Mouse (Mus musculus) kidney, embryonic 14.5 days (tissue): ENCODE results near the gene Gm20517. TPM values are rescaled to one million over a fixed set of nuclear protein-coding genes. Genes with fewer than 3 reads are reported as not detected.

Experiments
- ATAC-seq: fragments of 200-750 bp; cut with Nextera tagmentation; 2 replicates; pipeline ENCODE4 v1.8.0; 2017; ENCODE audit warnings: moderate number of reproducible peaks, mild to moderate bottlenecking, moderate TSS enrichment, moderate library complexity; ENCODE audit not compliant: low FRiP score, low TSS enrichment
- H3K27ac ChIP-seq: fragments of 300-500 bp; sonication (generic); 2 replicates; pipeline ENCODE4 v1.5.1; 2014; ENCODE audit warnings: low read depth, mild to moderate bottlenecking, low read length, moderate library complexity, mixed read lengths
- H3K27me3 ChIP-seq: fragments of 300-500 bp; sonication (generic); 2 replicates; pipeline ENCODE4 v1.6.1; 2014; ENCODE audit warnings: mild to moderate bottlenecking, low read length; ENCODE audit not compliant: control insufficient read depth, insufficient read depth
- H3K36me3 ChIP-seq: fragments of 300-500 bp; sonication (generic); 2 replicates; pipeline ENCODE4 v1.6.1; 2014; ENCODE audit warnings: low read length, mixed read lengths; ENCODE audit not compliant: control insufficient read depth, insufficient read depth
- H3K4me1 ChIP-seq: fragments of 300-500 bp; sonication (generic); 2 replicates; pipeline ENCODE4 v1.6.1; 2014; ENCODE audit warnings: low read length, mixed read lengths; ENCODE audit not compliant: control insufficient read depth, insufficient read depth
- H3K4me2 ChIP-seq: fragments of 300-500 bp; sonication (generic); replicated peaks from 2 replicates; pipeline ENCODE4 v1.6.1; 2014; ENCODE audit warnings: low read depth, mild to moderate bottlenecking, low read length
- H3K4me3 ChIP-seq: fragments of 300-500 bp; sonication (generic); 2 replicates; pipeline ENCODE4 v1.5.1; 2014; ENCODE audit warnings: mild to moderate bottlenecking, low read length
- H3K9ac ChIP-seq: fragments of 300-500 bp; sonication (generic); 2 replicates; pipeline ENCODE4 v1.6.1; 2014; ENCODE audit warnings: low read depth, mild to moderate bottlenecking, low read length, moderate library complexity
- H3K9me3 ChIP-seq: fragments of 300-500 bp; sonication (generic); 2 replicates; pipeline ENCODE4 v1.6.1; 2016; ENCODE audit warnings: low read length; ENCODE audit not compliant: control insufficient read depth
- WGBS: fragments of 180-500 bp; shearing (Covaris S2); extraction: QIAGEN DNeasy Blood & Tissue Kit; methylation state at CpG from one replicate; pipeline ENCODE4 v1.1.7; 2014; 5-methylcytosine and 5-hydroxymethylcytosine counted together
- polyA plus RNA-seq: library from polyadenylated mRNA; unstranded; fragments of >200 nt; fragmentation: Nextera tagmentation; extraction: Ambion mirVana; gene quantifications from 2 replicates; pipeline ENCODE4 v1.2.1, GENCODE M21; 2014

Gm20517 gene
- polyA plus RNA-seq, 1 experiment from 2014 or later = 4.2 TPM

GRCm38 (mm10) chr17:47600601-47601388 is 10.6 kb upstream of the Gm20517 start:
- peaks cover 24% of the 10 kb centered on the region for H3K4me1 ChIP-seq
- H3K4me2 ChIP-seq = no peak overlapping the region
- no peak overlapping the region for H3K9ac ChIP-seq
- ATAC-seq = no peak
- peaks cover 92% of the 10 kb centered on the region for H3K36me3 ChIP-seq
- WGBS = 86% methylated on average over 13 of the region's 13 CpGs
- no peaks in the 10 kb centered on the region for H3K27me3 ChIP-seq
- no peak overlapping the region; the same call in 1 of the 2 replicates for H3K27ac ChIP-seq
- no peak overlapping the region for H3K4me3 ChIP-seq
- no peaks in the 10 kb centered on the region for H3K9me3 ChIP-seq

GRCm38 (mm10) chr17:47601389-47601755 is 10.0 kb upstream of the Gm20517 start:
- 88% methylated on average over 10 of the region's 10 CpGs for WGBS
- H3K4me2 ChIP-seq = no peak overlapping the region

GRCm38 (mm10) chr17:47602289-47602688 is 9.1 kb upstream of the Gm20517 start:
- H3K36me3 ChIP-seq = peaks cover 96% of the 10 kb centered on the region
- ATAC-seq = no peak
- no peak overlapping the region for H3K4me3 ChIP-seq
- H3K27me3 ChIP-seq = no peaks in the 10 kb centered on the region
- 90% methylated on average over 11 of the region's 11 CpGs for WGBS
- H3K9ac ChIP-seq = no peak overlapping the region
- H3K4me1 ChIP-seq = peaks cover 10% of the 10 kb centered on the region
- no peak overlapping the region for H3K4me2 ChIP-seq
- no peaks in the 10 kb centered on the region for H3K9me3 ChIP-seq
- H3K27ac ChIP-seq = no peak overlapping the region

More at GRCm38 (mm10) chr17:47601389-47601755, 10.0 kb upstream of the Gm20517 start:
- no peak overlapping the region for H3K4me3 ChIP-seq
- H3K27me3 ChIP-seq = no peaks in the 10 kb centered on the region
- H3K27ac ChIP-seq = no peak overlapping the region
- H3K36me3 ChIP-seq = peaks cover 96% of the 10 kb centered on the region
- H3K9me3 ChIP-seq = no peaks in the 10 kb centered on the region
- ATAC-seq = no peak
- H3K4me1 ChIP-seq = peaks cover 19% of the 10 kb centered on the region
- no peak overlapping the region for H3K9ac ChIP-seq

DNA sequence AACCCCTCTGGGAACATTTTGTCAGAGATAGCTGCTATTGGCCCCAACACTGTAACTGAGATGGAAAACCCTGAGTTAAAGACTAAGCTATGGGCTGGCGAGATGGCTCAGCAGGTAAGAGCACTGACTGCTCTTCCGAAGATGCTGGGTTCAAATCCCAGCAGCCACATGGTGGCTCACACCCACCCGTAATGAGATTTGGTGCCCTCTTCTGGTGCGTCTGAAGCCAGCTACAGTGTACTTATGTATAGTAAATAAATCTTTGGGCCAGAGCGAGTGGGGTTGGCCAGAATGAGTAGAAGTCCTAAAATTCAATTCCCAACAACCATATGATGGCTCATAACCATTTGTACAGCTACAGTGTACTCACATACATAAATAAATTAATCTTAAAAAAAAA is 5.2 kb upstream of the Gm20517 start:
- no peaks in the 10 kb centered on the region for H3K27me3 ChIP-seq
- H3K4me1 ChIP-seq = peaks cover 5% of the 10 kb centered on the region; the same call in 1 of the 2 replicates
- H3K9ac ChIP-seq = no peak overlapping the region

GRCm38 (mm10) chr17:47609182-47609581 is 2.2 kb upstream of the Gm20517 start:
- WGBS = 92% methylated on average over 4 of the region's 4 CpGs
- no peak overlapping the region for H3K27ac ChIP-seq
- H3K27me3 ChIP-seq = no peaks in the 10 kb centered on the region
- H3K4me1 ChIP-seq = peaks cover 18% of the 10 kb centered on the region; the same call in 1 of the 2 replicates
- H3K4me3 ChIP-seq = no peak overlapping the region
- H3K4me2 ChIP-seq = no peak overlapping the region
- no peak overlapping the region for H3K9ac ChIP-seq
- peaks cover 45% of the 10 kb centered on the region for H3K36me3 ChIP-seq
- ATAC-seq = no peak
- H3K9me3 ChIP-seq = no peaks in the 10 kb centered on the region

More for the DNA sequence above, 5.2 kb upstream of the Gm20517 start:
- ATAC-seq = no peak
- Histone ChIP-seq H3K4me2 (no peak overlapping the region), H3K36me3 (peaks cover 67% of the 10 kb centered on the region), H3K4me3 (no peak overlapping the region), H3K9me3 (no peaks in the 10 kb centered on the region), H3K27ac (no peak overlapping the region)
- WGBS = 78% methylated on average over 5 of the region's 5 CpGs

DNA sequence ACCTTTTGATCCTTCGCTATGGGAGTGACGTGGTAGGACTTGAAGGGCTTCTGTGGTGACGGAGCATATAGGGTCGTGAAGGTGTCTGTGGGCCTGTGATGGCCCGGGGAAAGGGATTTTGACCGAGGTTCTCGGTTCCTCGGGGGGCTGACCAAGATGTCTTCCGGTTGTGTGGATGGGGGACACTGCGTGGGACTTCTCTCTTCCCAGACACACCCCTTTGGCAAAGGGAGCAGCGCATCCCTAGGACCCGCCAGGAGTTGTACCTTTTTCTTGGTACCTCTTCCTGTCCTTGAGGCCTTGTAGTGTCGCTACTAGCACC is 233 bp downstream of the Gm20517 start:
- Histone ChIP-seq H3K9me3 (no peaks in the 10 kb centered on the region), H3K27ac (peak overlapping the region; percentile 65; the same call in 1 of the 2 replicates), H3K4me2 (peak overlapping the region; percentile 84), H3K36me3 (peaks cover 25% of the 10 kb centered on the region), H3K4me3 (peak overlapping the region; percentile 88), H3K27me3 (no peaks in the 10 kb centered on the region), H3K9ac (peak overlapping the region; percentile 84), H3K4me1 (peaks cover 18% of the 10 kb centered on the region; the same call in 1 of the 2 replicates)
- WGBS = 0% methylated on average over 13 of the region's 13 CpGs
- no peak for ATAC-seq

DNA sequence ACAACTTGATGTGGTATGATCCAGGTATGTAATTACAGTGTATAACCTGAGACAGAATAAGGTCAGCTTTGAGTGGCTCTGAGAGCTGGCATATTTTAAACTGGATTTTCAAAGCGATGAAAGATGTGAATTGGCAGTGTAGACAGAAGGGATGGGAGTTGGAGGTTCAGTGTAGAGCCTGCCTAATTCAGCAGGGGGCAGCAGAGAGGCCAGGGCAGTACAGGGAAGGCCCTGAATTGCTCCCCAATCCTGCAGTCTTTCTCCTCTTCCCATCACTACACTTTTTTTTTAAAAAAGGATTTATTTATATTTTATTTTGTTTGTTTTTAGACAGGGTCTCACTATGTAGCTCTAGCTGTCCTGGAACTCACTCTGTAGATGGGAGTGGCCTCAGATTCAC is 2.6 kb downstream of the Gm20517 start:
- Histone ChIP-seq H3K9ac (no peak overlapping the region), H3K4me1 (peaks cover 18% of the 10 kb centered on the region; the same call in 1 of the 2 replicates), H3K4me3 (no peak overlapping the region), H3K9me3 (no peaks in the 10 kb centered on the region), H3K27me3 (no peaks in the 10 kb centered on the region), H3K4me2 (no peak overlapping the region), H3K36me3 (peaks cover 25% of the 10 kb centered on the region), H3K27ac (no peak overlapping the region)
- 100% methylated on average over 1 of the region's 1 CpGs for WGBS
- no peak for ATAC-seq

- ATAC-seq = no peak
- peaks cover 28% of the 10 kb centered on the region for H3K36me3 ChIP-seq
- WGBS = 95% methylated on average over 8 of the region's 8 CpGs
- no peaks in the 10 kb centered on the region for H3K9me3 ChIP-seq
- H3K4me2 ChIP-seq = no peak overlapping the region
- H3K27me3 ChIP-seq = no peaks in the 10 kb centered on the region
- no peak overlapping the region for H3K4me3 ChIP-seq
- H3K9ac ChIP-seq = no peak overlapping the region
- H3K4me1 ChIP-seq = peaks cover 13% of the 10 kb centered on the region; the same call in 1 of the 2 replicates
- no peak overlapping the region for H3K27ac ChIP-seq
Observed at GRCm38 (mm10) chr17:47616119-47616518, 4.7 kb downstream of the Gm20517 start.

GRCm38 (mm10) chr17:47616652-47617051 is 5.3 kb downstream of the Gm20517 start:
- ATAC-seq = no peak
- WGBS = 92% methylated on average over 4 of the region's 4 CpGs
- Histone ChIP-seq H3K4me3 (no peak overlapping the region), H3K4me1 (peaks cover 13% of the 10 kb centered on the region; the same call in 1 of the 2 replicates), H3K27ac (no peak overlapping the region), H3K9me3 (no peaks in the 10 kb centered on the region), H3K27me3 (no peaks in the 10 kb centered on the region), H3K36me3 (peaks cover 33% of the 10 kb centered on the region), H3K4me2 (no peak overlapping the region), H3K9ac (no peak overlapping the region)
